Mouse (Mus musculus) telencephalon, adult 2 months (tissue): ENCODE data around the gene Clec2h.
"Not testable (repeated sequence)": the region's sequence is repeated elsewhere in the genome, so short reads cannot be mapped to it uniquely, and the experiment has no call there.

Experiments used
- DNase-seq: peaks from one replicate; pipeline ENCODE4 v3.0.0-alpha.2; 2011; ENCODE audit warnings: low read depth, low spot score

Clec2h gene

DNA sequence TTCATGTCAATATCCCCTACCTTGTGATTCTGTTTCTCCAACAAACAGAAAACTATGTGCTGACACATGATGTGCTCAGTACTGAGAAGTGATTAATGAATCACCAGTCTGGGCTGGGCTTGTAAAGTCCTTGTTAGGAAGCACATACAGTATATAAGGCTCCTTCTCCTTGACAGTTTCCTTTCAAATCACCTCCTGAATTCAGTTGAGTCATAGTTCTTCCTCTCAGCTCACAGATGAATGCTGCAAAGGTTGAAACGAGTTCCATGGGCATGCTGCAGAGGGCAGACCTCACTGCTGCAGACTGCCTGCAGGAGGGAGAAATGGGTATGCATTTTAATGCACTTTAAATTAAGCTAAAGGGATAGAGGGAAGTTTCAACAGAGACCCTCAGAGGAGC lies at the start of gene Clec2h:
TSS of gene Clec2h (plus strand) at position 180 of the 400 bp plus-strand sequence.
- no peak for DNase-seq

DNA sequence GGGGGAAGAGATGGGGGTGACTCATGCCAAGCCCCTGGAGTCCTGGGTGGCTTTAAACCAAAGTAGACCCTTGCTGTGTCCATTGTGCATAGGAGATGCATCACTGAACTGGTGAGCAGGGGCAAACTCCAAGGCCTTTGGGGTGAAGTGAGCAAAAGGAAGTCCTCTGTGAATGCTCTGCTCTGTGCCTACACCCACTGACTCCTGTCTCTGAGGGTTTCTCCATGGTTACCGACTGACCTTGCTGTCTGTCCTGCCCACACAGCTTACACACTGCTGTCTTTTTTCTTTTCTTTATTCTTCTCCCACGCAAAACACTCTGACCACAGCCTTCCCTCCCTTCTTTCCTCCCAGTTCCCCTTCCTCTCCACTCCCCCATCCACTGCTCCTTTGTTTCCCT lies 39.5 kb upstream of the Clec2h start:
- DNase-seq: no peak

DNA sequence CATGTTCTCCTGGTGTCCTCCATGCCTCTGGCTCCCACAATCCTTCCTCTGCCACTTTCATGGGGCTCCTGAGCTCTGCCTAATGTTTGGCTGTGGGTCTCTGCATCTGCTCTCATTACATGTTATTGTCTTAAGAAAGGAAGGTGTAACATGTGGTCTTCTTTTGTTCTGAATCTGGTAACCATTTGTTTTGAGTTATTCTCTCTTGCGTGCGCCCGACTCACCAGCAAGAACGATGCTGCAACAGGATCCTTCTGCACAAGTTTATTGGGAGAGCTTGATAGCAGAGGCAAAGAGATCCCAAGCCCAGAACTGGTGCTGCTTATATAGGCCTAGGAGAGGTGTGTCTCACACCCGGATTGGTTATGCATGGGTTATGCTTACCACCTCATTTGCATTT lies 38.8 kb upstream of the Clec2h start, which contains the start of gene Klrb1a:
TSS of gene Klrb1a (minus strand) at position 101 of the 400 bp plus-strand sequence.
- not testable (repeated sequence) for DNase-seq

DNA sequence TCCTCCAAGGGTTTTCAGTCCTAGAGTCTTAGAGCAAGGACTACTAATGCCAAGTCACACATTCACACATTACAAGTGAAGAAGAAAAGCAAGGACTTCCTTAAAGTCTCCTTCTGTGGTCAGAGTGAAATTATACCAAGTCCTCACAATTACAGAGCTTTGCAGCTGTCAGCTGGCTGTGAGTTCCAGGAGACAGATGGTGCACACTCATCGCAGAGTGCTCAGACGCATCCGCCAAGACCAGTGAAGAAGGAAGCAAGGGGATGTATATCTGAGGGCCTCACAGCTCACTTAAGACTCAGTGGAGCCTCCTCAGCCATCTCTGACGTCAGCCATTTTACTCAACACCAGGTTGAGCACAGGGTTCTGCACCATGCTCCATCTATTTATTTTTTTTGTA lies 37.8 kb upstream of the Clec2h start:
- DNase-seq: peak; percentile 31

DNA sequence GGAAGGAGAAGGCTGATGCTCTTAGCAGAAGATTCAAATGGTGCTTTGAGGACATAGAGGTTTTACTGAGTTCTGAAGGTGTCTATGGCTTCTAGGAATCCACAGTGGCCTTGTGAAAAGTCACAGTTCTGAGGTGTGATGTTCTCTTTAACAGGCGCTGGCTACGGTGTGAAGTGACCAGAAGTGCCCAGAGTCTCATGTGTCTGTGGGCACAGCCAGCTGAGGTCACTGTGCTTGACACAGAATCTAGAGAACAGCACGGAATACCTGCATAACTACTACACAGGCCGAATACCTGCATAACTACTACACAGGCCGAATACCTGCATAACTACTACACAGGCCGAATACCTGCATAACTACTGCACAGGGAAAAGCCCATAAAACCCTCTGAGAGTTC lies 36.9 kb upstream of the Clec2h start:
- not testable (repeated sequence) for DNase-seq

DNA sequence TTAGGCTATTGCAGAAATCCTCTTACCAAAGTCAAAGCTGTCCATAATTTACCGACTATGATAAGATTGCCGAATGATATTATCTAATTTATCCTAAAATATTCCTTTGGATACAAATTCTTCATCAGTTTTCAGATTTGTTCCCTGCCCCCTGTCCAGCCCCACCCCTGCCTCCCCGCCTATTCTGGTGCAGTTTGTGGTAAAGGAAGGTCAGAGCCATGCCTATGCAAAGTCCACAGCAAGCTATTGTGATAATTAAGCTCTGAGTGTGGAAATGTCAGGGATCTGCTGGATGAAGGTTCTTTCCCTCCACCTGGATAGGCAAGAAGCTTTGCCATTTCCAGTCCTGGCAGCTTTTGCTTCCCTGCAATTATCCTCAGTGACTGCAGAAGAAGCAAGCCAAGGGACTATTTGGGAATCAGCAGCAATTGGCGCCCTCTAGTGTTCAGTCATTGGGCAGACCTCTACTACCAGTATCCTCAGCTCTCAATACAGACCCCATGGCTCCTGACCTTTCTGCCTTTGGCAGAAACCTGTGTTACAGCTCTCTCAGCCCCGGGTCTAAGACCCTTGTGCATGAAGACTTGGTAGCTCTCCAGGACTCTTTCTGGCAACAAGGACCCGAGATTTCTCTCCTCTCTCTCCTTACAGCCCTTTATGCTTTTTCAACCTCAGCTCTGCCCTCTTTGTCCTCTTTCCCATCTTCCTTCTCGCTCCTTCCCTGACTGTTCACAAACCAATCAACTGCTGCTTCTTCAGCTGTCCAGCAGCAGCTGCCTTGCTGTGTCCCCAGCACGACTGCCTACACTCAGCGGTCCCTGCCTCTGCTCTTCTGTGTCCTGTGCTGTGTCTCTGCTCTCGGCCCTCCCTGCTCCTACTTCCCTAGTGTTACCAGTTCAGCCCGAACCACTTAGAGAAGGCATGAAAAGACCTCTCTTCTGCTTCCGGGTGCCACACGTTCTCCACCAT lies 32.1 kb upstream of the Clec2h start:
- DNase-seq: peak; percentile 41

DNA sequence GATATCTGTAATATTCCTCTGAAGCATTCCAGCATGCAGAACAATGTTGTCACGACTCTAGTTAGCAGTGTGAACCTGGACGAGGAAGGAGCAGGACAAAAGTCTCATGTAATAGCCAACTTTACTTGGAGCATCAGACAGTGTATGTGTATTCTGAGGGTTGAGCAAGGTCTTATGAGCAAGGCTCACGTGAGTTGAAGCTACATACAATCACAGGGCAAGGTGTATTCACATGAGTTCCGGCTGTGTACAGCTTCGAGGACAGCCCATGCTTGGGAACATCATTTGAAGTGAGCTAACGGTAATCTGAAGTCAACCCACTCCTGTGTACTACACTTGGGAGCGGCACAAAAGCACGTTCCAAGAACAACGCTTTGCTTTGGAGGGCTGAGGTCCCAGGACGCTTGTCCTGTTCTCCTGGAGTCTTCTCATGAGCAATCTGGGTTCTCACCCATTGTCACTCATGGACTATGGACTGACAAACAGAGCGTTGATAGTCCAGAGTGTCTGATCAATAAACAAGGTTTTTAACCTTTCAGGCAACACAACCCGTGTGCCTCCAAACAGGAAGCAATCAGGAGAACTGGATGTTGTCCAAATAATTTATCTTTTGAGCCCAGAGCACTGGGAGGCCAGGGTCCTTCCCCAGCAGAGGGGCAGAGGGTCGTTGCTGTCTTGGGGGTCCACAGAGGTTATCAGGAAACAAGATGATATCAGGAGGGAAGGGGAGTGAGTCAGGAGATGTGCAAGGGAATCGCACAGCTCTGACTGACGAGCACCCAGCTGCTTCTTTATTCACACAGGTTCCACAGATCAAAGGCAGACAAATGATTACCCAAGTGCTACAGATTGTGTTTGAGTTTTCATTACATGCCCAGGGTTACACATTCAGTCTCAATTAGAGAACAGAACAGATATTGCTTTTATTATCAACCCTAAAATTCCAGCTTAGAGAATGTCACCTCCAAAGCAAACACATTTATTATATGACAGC lies 31.0 kb upstream of the Clec2h start:
- not testable (repeated sequence) for DNase-seq

DNA sequence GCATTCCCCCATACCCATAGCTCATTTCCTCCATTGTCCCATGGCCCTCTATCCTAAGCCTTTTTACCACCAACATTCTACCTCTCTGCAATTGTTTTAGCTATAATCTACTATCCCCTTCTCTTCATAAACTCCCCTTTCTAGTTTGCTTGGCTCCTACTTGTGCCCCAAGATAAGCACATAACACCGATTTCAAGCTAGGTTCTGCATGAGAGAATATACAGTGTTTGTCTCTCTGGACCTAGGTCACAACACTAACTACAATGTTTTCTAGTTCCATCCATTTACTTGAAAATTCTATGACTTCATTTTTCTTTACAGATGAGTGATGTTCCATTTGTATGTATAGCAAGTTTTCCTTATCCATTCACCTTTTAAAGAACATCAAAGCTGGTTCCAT lies 21.5 kb upstream of the Clec2h start:
- DNase-seq: no peak

DNA sequence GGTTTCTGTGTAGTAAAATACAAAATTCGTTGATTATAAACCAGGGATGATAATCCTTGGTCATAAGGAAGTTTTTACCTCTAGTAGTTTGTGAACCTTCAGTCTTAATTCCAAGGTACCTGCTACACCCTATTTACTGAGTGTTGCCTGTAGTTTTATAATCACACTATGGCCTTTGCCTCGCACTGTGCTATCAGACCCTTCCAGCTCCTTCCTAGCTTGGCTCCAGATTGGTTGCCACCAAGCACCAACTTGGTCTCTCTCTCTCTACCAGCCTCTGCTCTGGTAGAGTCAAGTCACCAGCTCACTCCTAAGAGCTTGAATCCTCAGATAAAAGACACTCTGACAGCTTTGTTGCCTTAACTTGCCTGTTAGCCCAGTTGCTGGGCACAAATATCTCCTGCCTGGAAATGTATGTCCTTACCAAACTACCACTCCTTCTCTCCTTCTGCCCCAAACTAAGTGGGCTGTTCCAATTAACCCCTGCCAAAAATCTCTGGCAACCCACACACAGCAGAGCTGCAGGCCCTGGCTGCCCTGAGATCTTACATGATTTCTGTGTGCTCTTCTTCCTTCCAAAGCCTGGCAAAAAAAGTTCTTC lies 21.0 kb upstream of the Clec2h start:
- no peak for DNase-seq

DNA sequence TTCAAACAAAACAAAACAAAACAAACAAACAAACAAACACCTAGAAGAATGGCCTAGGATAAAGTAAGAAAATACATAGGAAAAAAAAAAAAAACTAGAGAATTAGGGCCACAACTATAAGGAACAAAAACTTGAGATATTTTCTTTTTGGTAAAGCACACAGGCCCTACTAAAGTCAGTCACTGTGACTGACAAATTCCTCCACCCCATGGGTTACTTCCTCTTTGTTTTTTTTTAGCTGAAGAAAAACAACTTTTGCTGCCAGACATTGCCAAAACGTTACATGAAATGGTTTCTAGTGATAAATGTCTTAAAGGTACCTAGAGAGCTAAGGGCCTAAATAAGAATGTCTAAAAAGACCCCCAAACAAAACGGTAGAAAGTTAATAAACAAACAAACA lies 18.2 kb upstream of the Clec2h start:
- DNase-seq: no peak

DNA sequence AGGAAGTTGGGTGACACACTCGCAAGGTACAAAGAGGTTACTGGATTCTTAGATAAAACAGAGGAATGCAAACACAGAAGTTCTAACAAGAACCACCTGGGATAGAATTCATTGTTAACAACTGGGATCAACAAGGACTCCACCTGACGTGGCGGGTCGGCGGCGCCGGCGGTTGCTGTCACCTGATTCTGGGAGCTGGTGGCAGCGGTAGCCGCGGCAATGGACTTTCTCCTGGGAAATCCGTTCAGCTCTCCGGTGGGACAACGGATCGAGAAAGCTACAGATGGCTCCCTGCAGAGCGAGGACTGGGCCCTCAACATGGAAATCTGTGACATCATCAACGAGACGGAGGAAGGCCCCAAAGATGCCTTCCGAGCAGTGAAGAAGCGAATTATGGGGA lies 17.5 kb upstream of the Clec2h start:
- not testable (repeated sequence) for DNase-seq

DNA sequence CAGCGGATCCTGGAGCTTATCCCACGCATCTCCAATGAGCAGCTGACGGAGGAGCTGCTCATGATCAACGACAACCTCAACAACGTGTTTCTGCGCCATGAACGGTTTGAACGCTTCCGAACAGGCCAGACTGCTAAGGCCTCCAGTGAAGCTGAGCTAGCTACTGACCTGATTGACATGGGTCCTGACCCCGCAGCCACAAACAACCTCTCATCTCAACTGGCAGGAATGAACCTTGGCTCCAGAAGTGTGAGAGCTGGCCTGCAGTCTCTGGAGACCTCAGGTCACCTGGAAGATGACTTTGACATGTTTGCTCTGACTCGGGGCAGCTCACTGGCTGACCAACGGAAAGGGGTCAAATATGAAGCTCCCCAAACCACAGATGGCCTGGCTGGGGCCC lies 16.5 kb upstream of the Clec2h start:
- DNase-seq: not testable (repeated sequence)

DNA sequence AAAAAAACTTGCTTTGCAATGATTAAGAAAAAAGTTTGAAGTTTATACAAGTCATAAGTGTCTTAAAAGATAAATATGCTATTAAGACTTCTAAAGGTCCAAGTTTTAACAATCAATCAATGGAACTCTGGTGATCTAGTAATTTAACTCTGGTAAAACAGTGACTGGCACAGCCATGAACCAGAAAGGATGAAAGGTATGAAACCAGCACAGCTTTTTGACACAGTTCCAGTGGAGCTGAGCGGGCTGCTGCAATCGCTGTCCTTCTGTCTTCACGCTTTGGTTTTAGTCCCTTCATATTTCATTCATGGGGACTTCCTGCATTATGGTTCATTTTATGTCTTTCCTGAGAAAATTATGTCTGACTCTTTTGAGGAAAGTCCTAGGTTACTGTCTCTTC lies 12.5 kb upstream of the Clec2h start:
- DNase-seq: no peak

DNA sequence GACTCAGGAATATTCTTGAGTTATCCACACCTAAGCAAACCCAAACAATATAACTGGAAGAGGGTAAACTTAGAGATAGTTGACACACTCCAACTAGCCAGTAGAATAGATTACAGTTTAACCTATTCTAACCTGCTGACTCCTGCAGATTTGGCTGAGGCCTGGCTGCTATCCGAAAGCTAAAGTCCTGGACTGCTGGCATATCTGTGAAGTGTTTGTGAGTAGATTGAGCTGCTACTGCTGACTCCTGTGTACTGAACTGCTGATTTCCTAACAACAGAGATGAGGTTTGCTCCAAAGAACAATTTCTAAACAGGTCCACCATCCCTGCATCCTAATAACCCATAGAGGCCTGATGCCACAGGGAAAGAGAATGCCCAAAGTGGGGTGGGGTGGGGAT lies 12.0 kb upstream of the Clec2h start:
- no peak for DNase-seq

DNA sequence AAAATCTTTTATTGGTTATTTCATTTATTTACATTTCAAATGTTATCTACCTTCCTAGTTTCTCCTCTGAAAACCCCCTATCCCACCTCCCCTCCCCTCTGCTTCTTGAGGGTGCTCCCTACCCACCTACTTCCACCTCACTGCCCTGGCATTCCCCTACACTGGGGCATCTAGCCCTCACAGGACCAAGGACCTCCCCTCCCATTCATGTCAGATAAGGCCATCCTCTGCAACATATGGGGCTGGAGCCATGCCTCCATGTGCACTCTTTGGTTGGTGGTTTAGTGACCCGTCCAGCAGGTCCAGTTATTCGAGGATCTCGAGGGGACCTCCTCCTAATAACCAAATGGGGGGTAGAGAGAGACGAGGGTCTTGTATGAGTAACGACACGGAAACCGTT lies 11.4 kb upstream of the Clec2h start:
- not testable (repeated sequence) for DNase-seq

DNA sequence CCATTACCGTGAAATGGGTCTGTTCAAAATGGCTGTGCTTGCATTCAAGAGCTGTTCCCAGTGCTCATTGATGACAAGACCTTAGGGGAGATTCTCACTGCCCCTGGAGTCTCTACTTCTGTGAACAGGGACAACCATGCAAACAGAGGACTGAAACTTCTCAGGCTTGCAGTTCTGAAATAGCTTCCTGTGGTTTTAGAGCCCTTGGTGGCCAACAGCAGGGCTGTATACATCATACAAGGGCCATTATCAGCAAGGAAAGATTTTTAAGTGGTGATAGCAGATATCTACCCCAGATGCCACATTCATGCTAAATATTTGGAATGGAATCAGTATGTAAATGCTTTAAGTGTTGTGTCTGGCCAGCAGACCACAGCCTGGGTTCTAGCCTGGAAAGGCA lies 9.2 kb upstream of the Clec2h start:
- DNase-seq: no peak

DNA sequence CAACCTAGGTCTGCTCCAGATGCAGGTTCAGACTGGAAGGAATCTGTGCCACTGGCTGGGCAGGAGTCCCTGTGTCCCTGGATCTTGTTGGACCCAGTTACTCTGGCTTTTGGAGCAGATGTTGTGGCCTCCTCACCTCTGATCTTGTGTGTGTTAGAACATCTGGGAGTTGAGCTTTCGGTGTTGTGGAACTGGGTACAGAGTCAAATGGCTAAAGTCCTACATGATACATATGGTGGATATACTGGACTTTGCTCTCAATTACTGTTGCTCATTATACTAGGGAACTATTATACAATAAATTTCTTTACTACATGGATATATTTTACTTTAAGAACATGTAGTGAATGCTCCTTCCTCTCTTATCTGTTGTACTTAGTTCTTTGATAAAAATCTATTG lies 936 bp upstream of the Clec2h start:
- DNase-seq: no peak

DNA sequence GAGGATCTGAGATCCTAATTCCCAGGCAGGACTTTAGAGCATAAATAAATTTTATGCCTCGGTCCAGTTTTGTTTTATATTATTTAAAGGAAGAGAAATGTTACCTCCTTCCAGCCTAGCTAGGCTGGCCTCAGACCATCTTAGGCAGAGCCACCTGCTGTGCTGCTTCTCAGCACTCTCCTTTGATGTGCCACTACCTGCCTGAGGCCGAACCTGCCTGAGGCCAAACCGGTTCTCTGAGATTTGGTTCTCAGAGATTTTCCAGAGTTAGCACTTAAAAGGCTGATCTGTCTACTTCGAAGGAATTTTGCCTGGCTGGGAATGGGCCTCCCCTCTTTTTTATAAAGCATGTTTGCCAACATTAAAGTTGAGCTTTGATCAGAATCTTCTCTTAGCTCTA lies 7.8 kb downstream of the Clec2h start:
- DNase-seq: no peak

DNA sequence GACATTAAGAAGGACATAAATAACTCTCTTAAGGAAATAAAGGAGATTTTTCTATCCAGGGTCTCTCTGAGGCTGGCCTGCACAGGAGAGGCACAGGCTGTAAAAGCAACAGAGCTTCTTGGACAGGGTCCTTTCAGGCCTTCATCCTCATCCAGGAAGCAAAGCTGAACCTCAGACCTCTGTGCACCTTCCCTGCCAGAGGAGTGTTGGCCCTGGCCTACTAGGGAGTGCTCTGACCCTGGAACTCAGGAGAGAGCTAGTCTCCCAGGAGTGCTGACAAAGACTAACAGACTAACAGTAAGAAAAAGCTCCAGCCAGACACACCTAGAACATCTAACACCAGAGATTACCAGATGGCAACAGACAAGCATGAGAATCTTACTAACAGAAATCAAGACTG lies 17.4 kb downstream of the Clec2h start:
- DNase-seq: no peak

DNA sequence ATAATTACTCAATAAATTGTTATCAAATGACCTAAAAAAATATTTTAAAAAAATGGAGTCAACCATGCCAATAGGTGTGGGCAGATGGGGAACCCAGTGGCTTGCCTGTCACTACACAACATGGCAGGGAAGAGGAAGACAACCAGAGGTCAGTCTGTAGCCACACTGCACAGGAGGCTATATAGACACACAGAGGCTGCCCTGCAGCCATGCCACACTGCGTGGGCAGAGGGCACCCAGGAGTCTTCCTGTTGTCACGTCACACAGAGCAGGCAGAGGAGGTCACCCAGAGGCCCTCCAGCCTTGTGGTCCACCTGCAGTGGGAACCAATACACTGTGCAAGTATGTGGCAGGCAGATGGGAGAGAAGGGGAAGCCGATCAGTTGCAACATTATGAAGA lies 39.5 kb downstream of the Clec2h start:
- no peak for DNase-seq

DNA sequence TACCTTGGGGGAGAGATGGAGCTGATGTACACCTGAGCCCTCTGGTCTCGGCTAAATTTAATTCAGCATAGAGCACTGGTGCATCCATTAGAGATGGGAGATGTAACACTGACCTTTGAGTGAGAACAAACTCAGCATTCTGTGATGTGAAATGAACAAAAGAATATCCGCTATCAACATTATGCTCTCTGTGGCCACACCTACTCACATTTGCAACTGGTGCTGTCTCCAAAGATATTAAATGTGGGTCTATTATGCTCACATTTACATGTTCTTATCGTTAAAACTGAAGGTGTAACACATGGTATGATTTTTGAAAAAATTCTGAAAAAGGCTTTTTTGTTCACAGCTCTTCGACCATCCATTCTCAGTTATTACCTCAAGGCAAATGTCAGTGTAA lies 60.8 kb downstream of the Clec2h start, which contains the start of gene Klrb1:
TSS of gene Klrb1 (minus strand) at position 101 of the 400 bp plus-strand sequence.
- no peak for DNase-seq
